8 mouse cellular contexts compared by ENCODE assay signal in the genomic region with DNA sequence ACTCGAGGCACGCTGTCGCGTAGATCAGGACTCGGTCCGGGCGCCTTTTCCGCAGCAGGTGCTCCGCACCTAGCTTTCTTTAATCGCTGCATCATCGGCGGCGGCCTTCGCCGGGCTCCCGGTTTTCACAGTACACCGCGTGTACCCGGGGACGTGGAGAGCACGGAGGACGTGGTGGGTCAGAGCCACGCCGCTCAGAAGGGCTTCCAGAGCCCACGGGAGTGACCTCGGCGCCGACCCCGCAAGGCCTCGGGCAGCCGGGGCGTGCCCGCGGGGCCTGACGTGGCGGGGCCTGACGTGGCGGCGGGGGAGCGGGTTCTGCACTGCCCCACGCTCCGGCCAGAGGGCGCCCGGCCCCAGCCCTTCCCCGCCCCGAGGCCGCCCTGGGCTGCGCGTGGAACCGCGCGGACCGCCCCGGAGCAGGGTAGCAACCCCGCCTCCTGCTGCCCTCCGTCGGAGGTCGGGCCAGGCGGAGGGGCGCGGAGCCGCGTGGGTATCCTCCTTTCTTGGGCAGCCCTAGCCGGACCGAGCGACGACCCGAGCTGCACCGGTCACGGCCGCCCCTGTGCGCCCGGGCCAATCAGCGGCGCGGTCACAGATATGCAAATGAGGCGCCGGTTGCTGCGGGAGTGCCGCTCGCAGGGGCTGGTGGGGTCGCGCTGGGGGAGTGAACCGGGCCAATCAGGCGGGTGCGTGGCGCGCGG.
DNase-seq lines count a peak whose midpoint lies in the region; ATAC-seq lines count a peak whose summit lies in the region.

No protein-coding gene starts in this region.

- no peaks in the 10 kb centered on the region for H3K9me3 ChIP-seq in hindbrain, embryonic 13.5 days

- H3K4me3 ChIP-seq in hindbrain, embryonic 13.5 days = peak overlapping the region; percentile 81

- H3K27ac ChIP-seq in hindbrain, embryonic 13.5 days = peak overlapping the region; percentile 89

- H3K27me3 ChIP-seq in hindbrain, embryonic 13.5 days = no peaks in the 10 kb centered on the region

- peak; percentile 96 for ATAC-seq in hindbrain, embryonic 13.5 days (ENCODE audit: low FRiP score)

- peak overlapping the region; percentile 98 for H3K4me2 ChIP-seq in hindbrain, embryonic 13.5 days

- peaks cover 18% of the 10 kb centered on the region; the same call in 1 of the 2 replicates for H3K4me1 ChIP-seq in hindbrain, embryonic 13.5 days (replicated peaks)

- H3K9ac ChIP-seq in hindbrain, embryonic 13.5 days = peak overlapping the region; percentile 86

- DNase-seq in R1 (ENCODE audit: low read depth, low spot score) = peak; percentile 82
- peak; percentile 95 to 96 for DNase-seq in cerebellum, postnatal 14 days
- DNase-seq in frontal cortex, postnatal 14 days (ENCODE audit: low spot score in 2 of 2) = peak; percentile 86 to 87
- peak; percentile 81 to 85 for DNase-seq in layer of hippocampus, postnatal 25 days (ENCODE audit: extremely low spot score in 1 of 2, low spot score in 1 of 2)
- DNase-seq in lung, postnatal 14 days = peak; percentile 96
- peak; percentile 96 for DNase-seq in ovary, postnatal 36 days (ENCODE audit: low spot score)
- DNase-seq in thymus, postnatal 14 days = peak; percentile 95

- under 1% methylated on average over 77 of the region's 89 CpGs for WGBS in hindbrain, embryonic 13.5 days

- H3K36me3 ChIP-seq in hindbrain, embryonic 13.5 days = no peaks in the 10 kb centered on the region

Comparison
In these comparisons a context has a peak if more than half of its experiments do, and no peak if none do; other contexts are left out.
1. Peak in every context shown above with its lines: DNase-seq, ATAC-seq, H3K4me3 ChIP-seq and H3K27ac ChIP-seq.